Mouse (Mus musculus): ENCODE measurements around the gene Stum.
A peak's percentile ranks its signal among the peaks of the same experiment; 100 is the strongest.
"Not testable (repeated sequence)": the region's sequence is repeated elsewhere in the genome, so short reads cannot be mapped to it uniquely, and the experiment has no call there.

Stum gene

DNA sequence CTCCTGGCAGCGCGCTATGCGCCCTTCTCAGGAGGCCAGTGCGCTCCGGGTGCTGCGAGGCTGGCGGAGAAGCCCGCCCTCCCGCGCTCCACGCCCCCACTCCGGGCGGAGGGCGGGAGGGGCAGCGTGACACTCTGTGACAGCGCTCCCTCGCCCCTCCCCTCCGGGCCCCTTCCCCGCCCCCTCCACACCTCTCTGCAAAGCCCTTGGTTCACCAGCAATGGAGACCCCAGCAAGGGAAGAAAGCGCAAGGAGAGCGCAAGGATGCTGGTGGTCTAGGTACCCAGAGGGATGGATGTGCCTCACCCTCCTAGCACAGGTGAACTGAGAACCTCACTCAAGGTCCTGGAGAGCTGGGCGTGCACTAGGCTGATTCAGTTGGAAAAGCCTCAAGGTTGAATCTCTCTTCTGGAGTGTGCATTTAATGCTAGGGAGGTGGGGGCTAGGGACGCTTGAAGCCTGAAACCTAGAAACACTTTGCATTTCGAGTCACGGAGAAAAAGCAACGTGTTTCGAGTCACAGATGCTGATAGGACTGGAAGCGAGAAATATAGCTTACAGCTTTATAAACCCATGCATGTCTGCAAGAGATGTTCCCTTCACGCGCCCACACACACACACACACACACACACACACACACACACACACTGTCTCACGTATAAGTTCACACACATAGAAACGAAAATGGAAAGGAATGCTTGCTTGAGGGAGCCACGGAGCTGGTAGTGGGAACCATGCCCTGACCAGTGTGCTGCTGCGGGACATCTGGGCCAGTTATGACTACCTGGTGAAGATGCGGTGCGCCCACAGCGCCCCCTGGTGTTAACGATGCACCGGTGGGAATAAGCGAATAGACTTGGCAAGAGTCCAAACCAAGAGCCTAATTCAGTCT, at the start of gene Stum:
TSS of gene Stum (minus strand) at position 106 of the 893 bp plus-strand sequence.
- peak; percentile 95 for DNase-seq

DNA sequence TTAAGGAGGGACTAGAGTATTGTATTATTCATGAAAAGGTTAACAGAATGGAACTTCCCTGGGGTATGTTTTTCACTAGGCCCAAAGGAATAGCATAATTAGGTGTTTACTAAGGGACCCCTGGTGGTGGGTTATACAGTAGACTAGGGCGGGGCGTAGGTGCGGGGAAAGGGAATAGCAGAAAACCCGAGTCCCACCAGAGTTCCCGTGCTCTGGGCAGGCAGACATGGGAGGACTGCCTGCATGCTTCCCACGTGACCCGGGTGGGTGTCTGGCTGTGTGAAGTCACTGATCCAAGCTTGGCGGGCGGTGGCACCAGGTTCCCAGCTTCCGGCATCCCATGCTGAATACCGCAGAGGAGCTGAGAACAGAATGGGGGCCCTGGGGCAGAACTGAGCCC, 49.4 kb upstream of the Stum start:
- no peak for DNase-seq

- DNase-seq = no peak
Measured at GRCm38 (mm10) chr1:180530457-180531263, 47.4 kb upstream of the Stum start.

- DNase-seq = no peak
Measured at GRCm38 (mm10) chr1:180529847-180530246, 46.5 kb upstream of the Stum start.

DNA sequence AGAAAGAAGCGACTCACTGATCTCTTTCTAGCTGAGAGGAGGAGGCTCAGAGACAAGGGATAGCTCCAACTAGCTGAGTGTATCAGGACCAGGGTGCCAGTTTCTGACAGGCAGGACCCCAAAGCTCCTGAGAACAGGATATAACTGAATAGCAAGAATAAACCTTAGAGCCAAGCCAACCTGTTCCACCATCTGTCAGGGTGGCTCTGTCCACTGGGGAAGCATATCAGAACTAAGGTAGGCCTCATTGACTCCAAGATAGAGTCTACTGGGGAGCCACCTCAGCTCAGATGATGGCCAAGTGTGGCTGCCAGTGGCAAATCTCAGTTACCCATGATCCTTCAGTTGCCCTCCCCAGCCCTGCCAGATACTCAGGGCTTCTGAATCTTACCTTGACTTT, 42.0 kb upstream of the Stum start:
- no peak for DNase-seq

DNA sequence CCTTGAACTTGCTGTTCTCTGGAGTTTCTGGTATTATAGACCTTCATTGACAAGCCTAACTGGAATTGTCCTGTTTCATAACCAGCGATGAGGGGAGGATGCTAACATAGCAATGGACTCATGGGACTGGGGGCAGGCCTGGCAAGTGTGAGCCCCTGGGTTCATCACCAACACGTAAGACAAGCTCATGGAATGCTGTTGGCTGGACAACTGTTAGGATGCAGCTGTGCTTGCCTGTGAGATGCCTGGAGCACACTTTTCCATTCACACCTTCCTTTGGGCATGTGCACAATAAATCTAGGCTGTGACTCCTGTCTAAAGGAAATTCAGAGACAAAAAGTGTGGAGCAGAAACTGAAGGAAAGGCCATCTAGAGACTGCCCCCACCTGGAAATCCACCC, 40.0 kb upstream of the Stum start:
- DNase-seq = no peak

DNA sequence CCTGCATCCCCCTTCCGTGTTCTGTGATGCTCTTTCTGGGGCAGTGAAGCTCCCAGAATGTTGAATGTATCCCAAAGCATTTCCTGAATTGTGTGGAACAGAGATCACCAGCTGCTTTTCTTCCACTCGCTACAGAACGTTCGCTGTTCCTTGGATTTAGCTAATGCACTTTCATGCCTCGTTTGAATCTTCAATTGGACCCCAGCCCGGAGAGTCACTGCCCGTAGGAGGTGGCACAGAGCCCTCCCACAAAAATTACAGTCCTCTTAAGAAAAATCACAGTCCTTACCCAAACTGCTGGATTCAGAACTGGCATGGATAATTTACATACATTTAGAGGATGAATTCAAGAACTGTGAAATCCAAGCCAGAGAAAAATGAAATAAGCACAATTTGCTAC, 36.9 kb upstream of the Stum start:
- DNase-seq = no peak

- DNase-seq = no peak
Measured at GRCm38 (mm10) chr1:180519520-180519919, 36.2 kb upstream of the Stum start.

DNA sequence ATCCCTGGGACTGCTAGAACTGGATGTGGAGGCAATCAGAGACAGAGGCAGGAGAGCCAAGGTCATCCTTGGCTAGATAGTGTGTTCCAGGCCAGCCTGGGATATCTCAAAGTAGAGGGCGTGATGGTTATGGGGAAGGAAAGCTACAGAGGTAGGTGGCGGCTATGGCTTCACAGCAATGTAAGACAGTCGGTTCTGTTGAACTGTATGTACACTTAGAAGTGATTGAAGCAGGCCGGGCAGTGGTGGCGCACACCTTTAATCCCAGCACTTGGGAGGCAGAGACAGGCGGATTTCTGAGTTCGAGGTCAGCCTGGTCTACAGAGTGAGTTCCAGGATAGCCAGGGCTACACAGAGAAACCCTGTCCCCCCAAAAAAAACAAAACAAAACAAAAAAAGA, 35.6 kb upstream of the Stum start:
- not testable (repeated sequence) for DNase-seq

DNA sequence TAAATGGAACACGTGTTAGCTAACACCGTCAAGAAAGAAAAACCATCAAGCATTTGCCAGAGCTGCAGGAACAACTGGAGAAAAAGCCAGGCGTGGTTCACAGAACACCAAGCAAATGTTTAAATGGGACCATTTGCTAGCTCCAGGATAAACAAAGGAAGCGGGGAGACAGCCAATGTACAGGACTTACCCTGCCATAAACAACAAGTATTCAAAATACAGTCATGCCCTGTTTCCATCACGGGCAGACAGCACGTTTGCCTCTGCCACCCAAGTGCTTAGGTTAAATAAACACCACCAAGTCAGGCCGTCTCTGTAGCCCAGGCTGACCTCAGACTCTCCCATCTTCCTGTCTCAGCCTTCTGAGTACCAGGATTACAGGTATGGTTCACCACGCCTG, 35.1 kb upstream of the Stum start:
- peak; percentile 91 for DNase-seq

- no peak for DNase-seq
Measured at GRCm38 (mm10) chr1:180517390-180518054, 34.2 kb upstream of the Stum start.

GRCm38 (mm10) chr1:180514077-180514476, 30.8 kb upstream of the Stum start:
- no peak for DNase-seq

- DNase-seq = no peak
Measured at GRCm38 (mm10) chr1:180510879-180511278, 27.6 kb upstream of the Stum start.

DNA sequence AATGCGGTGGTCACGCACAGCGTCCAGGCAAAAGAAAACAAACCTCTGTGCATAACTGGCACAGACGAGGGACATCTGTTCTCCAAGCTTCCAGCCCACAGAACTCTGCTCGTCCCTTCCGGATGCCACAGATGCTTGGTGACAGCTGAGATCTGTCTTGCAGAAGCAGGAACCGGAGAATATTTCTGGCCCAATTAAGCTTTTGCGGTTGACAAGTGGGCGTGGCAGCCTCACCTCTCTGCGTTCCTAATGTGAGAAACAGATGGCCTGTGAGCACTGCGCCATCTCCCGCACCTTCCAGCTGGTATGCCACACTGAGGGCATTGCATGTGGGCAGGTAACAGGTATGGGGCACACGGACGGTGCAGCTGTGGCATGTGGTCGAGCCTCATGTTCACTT, 27.1 kb upstream of the Stum start:
- no peak for DNase-seq

DNA sequence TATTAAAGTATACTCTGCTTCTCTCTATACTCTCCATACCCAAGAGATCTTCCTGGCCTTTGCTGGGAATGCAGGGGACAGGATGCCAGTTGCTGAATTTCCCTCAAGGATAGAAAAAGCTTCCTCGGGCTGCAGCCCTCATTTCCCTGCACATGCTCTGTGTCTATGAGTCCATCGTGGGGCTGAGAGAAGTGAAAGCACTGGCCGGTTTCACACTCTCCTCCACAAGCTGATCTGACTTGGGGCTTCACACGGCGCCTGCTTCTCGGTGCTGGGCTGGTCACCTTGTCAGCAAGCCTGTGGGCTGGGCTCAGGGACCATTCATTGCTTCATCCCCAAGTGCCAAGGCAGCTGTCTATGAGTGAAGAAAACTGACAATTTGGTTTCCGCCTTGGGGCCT, 25.4 kb upstream of the Stum start:
- DNase-seq = no peak

GRCm38 (mm10) chr1:180507291-180507791, 24.0 kb upstream of the Stum start:
- DNase-seq = no peak

GRCm38 (mm10) chr1:180506341-180506740, 23.0 kb upstream of the Stum start:
- no peak for DNase-seq

GRCm38 (mm10) chr1:180504899-180505298, 21.6 kb upstream of the Stum start:
- no peak for DNase-seq

GRCm38 (mm10) chr1:180503484-180503883, 20.2 kb upstream of the Stum start:
- no peak for DNase-seq

DNA sequence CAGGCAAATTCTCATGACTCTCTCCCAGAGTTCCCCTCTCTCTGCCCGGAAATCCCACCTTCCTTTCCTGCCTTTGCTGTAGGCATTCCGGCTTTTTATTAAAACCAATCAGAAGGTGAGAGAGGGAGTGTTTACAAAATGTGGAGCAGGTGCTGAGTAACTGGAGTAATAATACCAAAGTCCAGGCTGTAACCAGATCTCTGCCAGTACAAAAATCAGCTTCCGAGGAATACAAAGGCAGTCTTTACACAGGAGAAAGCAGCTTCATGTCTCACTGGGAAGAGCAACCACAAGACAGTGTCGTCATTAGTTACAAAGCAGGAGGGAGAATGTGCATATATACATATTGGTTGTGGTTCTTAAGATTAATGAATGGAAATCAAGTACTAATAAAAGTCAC, 19.3 kb upstream of the Stum start:
- no peak for DNase-seq

GRCm38 (mm10) chr1:180500641-180501040, 17.3 kb upstream of the Stum start:
- DNase-seq = no peak

DNA sequence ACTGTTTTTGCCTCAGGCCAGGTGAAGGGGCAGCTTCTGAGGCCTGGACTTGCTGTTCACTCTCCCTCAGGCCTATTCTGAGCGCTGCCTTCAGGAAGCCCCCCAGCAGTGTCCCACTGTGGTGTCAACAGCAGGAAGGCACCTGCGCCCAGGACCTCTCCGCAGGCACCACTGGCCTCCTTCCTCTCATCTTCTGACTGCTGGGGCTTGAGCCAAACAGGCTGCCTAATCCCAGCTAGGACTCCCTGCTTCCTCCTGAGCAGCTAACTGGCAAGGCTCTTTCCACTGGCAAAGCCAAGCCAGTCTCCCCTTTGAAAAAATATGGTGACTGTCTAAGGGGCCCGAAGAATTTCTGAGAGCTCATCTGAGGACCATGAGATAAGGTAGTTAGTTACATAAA, 16.9 kb upstream of the Stum start:
- no peak for DNase-seq

- DNase-seq = no peak
Measured at GRCm38 (mm10) chr1:180499766-180500165, 16.5 kb upstream of the Stum start.

Data from heart, adult 11 months (tissue).